Mouse (Mus musculus): ENCODE measurements around the gene Dst. TPM values are rescaled to one million over a fixed set of nuclear protein-coding genes. Genes with fewer than 3 reads are reported as not detected.

Gene Dst
- polyA plus RNA-seq, 1 experiment from 2014 or later, result 5.9 TPM

DNA sequence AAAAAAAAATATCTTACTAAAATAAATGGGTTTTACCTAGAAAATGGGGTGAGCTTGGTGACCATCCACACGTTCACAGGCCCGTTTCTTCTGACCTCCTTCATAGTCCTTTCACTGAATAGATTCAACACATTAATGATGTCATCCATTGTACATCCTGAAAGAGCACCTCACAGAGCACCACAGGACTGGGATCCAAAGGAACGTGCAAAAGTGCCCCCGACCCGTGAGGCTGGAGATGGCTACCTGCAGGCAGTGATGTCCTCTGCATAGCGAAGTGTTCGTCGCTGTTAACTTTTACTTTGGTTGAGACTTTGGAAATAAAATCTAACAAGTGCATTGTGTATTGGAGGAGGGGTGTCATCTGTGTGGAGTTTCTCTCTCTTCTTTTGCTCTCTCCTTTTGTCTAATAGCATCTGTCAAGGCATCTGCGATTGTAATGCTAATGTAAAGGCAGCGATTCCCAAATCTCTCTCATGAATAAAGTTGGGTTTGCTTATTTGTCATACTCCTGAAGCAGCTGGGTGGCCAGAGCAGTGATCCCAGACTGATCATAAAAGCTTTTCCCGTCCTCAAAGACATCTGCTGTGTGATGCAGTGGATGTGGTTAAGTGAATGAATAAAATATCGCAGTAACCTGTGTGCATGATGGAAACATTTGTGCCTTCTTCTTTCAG is 275.4 kb downstream of the Dst start:
- Histone ChIP-seq H3K36me3 (ENCODE audit: inconsistent target) (no peaks in the 10 kb centered on the region), H3K27ac (no peak overlapping the region), H3K4me3 (ENCODE audit: inconsistent target) (no peak overlapping the region), H3K79me2 (ENCODE audit: inconsistent target) (no peaks in the 10 kb centered on the region)
- 92% methylated on average over 12 of the region's 12 CpGs for WGBS (ENCODE audit: missing documents)

DNA sequence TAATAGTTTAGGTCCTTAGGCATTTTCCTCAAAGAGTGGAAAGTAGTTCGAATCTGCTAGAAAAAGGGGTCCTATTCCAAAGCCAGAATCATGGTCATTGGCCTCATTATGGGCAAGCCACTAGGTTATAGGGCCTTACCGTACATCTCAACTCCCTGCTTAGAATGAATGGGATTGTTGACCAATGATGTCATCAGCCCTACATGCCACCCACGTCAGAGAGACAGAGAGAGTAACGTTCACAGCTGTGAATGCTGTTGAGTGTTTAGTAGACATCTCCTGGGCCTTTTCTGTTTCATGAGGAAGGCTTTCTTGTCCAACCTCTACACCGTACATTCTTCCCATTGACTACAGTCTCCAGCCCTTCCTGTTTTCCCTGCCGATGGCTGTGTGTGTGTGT is 276.2 kb downstream of the Dst start:
- H3K4me3 ChIP-seq (ENCODE audit: inconsistent target), result no peak overlapping the region
- 93% methylated on average over 6 of the region's 6 CpGs for WGBS (ENCODE audit: missing documents)

DNA sequence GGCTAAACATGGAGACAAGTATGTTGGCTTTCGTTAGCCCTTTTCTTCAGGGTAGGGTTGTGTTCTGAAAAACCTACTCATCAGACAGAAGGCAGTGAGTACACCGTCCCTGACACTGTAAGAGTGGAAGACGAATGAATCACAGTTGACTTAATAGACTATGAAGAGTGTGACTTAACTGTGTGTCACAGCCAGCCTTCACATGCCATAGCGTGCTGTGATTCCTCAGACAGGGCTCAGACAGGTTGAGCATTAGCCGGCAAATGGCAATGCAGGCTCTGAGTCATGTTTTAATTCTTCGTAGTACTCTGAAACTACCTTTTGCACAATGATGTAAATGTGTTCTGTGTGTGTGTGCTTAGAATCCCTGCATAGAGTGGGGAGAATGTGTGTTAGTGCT is 278.0 kb downstream of the Dst start:
- Histone ChIP-seq H3K27ac (no peak overlapping the region), H3K4me3 (ENCODE audit: inconsistent target) (no peak overlapping the region), H3K79me2 (ENCODE audit: inconsistent target) (no peaks in the 10 kb centered on the region), H3K36me3 (ENCODE audit: inconsistent target) (no peaks in the 10 kb centered on the region)
- WGBS (ENCODE audit: missing documents), result 97% methylated on average over 6 of the region's 6 CpGs

More for the DNA sequence above, 276.2 kb downstream of the Dst start:
- Histone ChIP-seq H3K79me2 (ENCODE audit: inconsistent target) (no peaks in the 10 kb centered on the region), H3K27ac (no peak overlapping the region), H3K36me3 (ENCODE audit: inconsistent target) (no peaks in the 10 kb centered on the region)

GRCm38 (mm10) chr1:34187501-34187900 is 279.5 kb downstream of the Dst start:
- Histone ChIP-seq H3K79me2 (ENCODE audit: inconsistent target) (no peaks in the 10 kb centered on the region), H3K36me3 (ENCODE audit: inconsistent target) (no peaks in the 10 kb centered on the region), H3K27ac (no peak overlapping the region), H3K4me3 (ENCODE audit: inconsistent target) (no peak overlapping the region)
- 98% methylated on average over 5 of the region's 5 CpGs for WGBS (ENCODE audit: missing documents)

- no peak overlapping the region for H3K27ac ChIP-seq
- no peak overlapping the region for H3K4me3 ChIP-seq (ENCODE audit: inconsistent target)
- no peaks in the 10 kb centered on the region for H3K79me2 ChIP-seq (ENCODE audit: inconsistent target)
- 93% methylated on average over 16 of the region's 16 CpGs for WGBS (ENCODE audit: missing documents)
- no peaks in the 10 kb centered on the region for H3K36me3 ChIP-seq (ENCODE audit: inconsistent target)
These were observed 280.8 kb downstream of the Dst start for GRCm38 (mm10) chr1:34188721-34189236.

- 93% methylated on average over 13 of the region's 14 CpGs for WGBS (ENCODE audit: missing documents)
These were observed 281.3 kb downstream of the Dst start for GRCm38 (mm10) chr1:34189318-34189717.

GRCm38 (mm10) chr1:34189970-34190369 is 281.9 kb downstream of the Dst start:
- no peaks in the 10 kb centered on the region for H3K36me3 ChIP-seq (ENCODE audit: inconsistent target)
- 76% methylated on average over 7 of the region's 7 CpGs for WGBS (ENCODE audit: missing documents)
- H3K79me2 ChIP-seq (ENCODE audit: inconsistent target), result no peaks in the 10 kb centered on the region
- no peak overlapping the region for H3K4me3 ChIP-seq (ENCODE audit: inconsistent target)
- H3K27ac ChIP-seq, result no peak overlapping the region

More at GRCm38 (mm10) chr1:34189318-34189717, 281.3 kb downstream of the Dst start:
- Histone ChIP-seq H3K36me3 (ENCODE audit: inconsistent target) (no peaks in the 10 kb centered on the region), H3K4me3 (ENCODE audit: inconsistent target) (no peak overlapping the region), H3K27ac (no peak overlapping the region), H3K79me2 (ENCODE audit: inconsistent target) (no peaks in the 10 kb centered on the region)

GRCm38 (mm10) chr1:34192174-34192573 is 284.1 kb downstream of the Dst start:
- no peaks in the 10 kb centered on the region for H3K79me2 ChIP-seq (ENCODE audit: inconsistent target)
- no peak overlapping the region for H3K27ac ChIP-seq
- H3K4me3 ChIP-seq (ENCODE audit: inconsistent target), result no peak overlapping the region
- 93% methylated on average over 7 of the region's 17 CpGs for WGBS (ENCODE audit: missing documents)
- no peaks in the 10 kb centered on the region for H3K36me3 ChIP-seq (ENCODE audit: inconsistent target)

GRCm38 (mm10) chr1:34200791-34201190 is 292.8 kb downstream of the Dst start:
- no peaks in the 10 kb centered on the region for H3K36me3 ChIP-seq (ENCODE audit: inconsistent target)
- WGBS (ENCODE audit: missing documents), result 92% methylated on average over 17 of the region's 18 CpGs
- H3K79me2 ChIP-seq (ENCODE audit: inconsistent target), result no peaks in the 10 kb centered on the region
- no peak overlapping the region for H3K27ac ChIP-seq
- H3K4me3 ChIP-seq (ENCODE audit: inconsistent target), result no peak overlapping the region

DNA sequence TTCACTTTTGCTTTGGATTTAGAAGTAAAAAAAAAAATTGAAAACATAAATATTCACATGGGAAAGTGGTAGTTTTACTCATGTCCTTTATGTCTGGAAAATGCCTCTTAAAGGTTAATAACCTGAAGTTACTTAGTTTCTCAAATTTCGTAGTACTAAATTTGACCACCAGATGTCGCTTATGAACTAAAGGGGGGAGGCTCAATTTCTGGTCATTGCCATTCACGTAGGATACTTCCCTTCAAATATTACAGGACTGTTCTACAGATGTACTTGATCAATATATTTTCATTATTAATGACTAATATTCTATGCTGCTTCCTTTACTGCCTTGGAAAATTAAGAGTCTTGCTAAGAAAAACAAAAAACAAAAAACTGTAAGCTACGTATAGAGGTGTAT is 293.5 kb downstream of the Dst start:
- 43% methylated on average over 4 of the region's 4 CpGs for WGBS (ENCODE audit: missing documents)
- Histone ChIP-seq H3K4me3 (ENCODE audit: inconsistent target) (no peak overlapping the region), H3K27ac (no peak overlapping the region), H3K36me3 (ENCODE audit: inconsistent target) (no peaks in the 10 kb centered on the region), H3K79me2 (ENCODE audit: inconsistent target) (no peaks in the 10 kb centered on the region)

DNA sequence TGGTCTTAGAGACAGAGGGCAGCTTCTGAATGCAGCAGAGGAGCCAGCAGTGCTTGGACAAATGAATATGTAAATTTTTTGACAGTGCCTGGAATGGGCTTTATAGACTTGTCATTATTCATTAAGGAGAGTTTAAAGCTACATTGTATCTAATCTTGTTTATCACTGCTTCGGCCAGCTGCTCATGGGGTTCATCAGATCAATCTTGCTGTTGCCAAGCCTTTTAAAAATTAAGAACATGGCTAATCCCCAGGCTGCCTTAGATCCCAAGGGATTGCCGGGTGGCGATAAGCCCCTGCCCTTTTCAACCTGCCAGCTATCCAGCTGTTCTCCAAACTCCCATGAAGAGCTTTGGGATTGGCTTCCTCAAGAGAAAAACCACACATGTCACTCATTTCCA is 303.7 kb downstream of the Dst start:
- Histone ChIP-seq H3K79me2 (ENCODE audit: inconsistent target) (no peaks in the 10 kb centered on the region), H3K36me3 (ENCODE audit: inconsistent target) (no peaks in the 10 kb centered on the region), H3K27ac (no peak overlapping the region), H3K4me3 (ENCODE audit: inconsistent target) (no peak overlapping the region)
- WGBS (ENCODE audit: missing documents), result 93% methylated on average over 3 of the region's 3 CpGs

DNA sequence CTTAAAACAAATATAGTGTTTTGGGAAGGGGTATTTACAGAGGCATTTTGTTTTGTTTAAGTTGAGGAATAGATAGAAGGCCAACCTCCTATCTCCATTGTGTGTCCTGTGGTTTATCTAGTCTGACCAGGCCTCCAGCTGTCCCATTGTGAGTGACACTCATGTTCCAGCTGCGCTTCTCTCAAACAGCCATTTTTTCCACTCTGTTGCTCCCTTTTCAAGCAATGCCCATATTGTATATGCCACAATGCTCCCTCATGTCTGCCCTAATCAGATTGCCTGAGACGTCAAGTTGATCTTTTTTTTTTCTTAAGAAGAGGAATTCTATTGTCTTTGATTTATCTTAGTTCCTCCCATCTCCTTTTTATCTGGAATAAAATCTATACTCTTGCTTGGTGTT is 308.4 kb downstream of the Dst start:
- WGBS (ENCODE audit: missing documents), result 100% methylated on average over 2 of the region's 2 CpGs
- no peaks in the 10 kb centered on the region for H3K36me3 ChIP-seq (ENCODE audit: inconsistent target)
- H3K79me2 ChIP-seq (ENCODE audit: inconsistent target), result no peaks in the 10 kb centered on the region
- H3K4me3 ChIP-seq (ENCODE audit: inconsistent target), result no peak overlapping the region
- H3K27ac ChIP-seq, result no peak overlapping the region

DNA sequence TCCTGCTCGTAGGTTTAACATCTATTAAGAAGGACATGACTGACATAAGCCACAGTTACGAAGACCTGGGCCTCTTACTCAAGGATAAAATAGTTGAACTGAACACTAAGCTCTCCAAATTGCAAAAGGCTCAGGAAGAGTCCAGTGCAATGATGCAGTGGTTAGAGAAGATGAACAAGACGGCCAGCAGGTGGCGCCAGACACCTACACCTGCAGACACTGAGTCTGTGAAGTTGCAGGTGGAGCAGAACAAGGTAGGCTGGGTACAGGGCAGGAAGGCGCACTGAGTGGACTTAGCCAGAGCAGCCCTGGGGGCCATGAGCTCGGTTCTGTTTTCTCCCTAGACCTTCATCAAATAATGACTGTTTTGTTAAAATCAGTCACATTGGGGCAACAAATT is 310.3 kb downstream of the Dst start:
- H3K4me3 ChIP-seq (ENCODE audit: inconsistent target), result no peak overlapping the region
- WGBS (ENCODE audit: missing documents), result 28% methylated on average over 6 of the region's 6 CpGs
- no peaks in the 10 kb centered on the region for H3K36me3 ChIP-seq (ENCODE audit: inconsistent target)
- no peaks in the 10 kb centered on the region for H3K79me2 ChIP-seq (ENCODE audit: inconsistent target)
- no peak overlapping the region for H3K27ac ChIP-seq

GRCm38 (mm10) chr1:34218801-34219200 is 310.8 kb downstream of the Dst start:
- no peak overlapping the region for H3K4me3 ChIP-seq (ENCODE audit: inconsistent target)
- no peak overlapping the region for H3K27ac ChIP-seq
- 88% methylated on average over 9 of the region's 9 CpGs for WGBS (ENCODE audit: missing documents)

DNA sequence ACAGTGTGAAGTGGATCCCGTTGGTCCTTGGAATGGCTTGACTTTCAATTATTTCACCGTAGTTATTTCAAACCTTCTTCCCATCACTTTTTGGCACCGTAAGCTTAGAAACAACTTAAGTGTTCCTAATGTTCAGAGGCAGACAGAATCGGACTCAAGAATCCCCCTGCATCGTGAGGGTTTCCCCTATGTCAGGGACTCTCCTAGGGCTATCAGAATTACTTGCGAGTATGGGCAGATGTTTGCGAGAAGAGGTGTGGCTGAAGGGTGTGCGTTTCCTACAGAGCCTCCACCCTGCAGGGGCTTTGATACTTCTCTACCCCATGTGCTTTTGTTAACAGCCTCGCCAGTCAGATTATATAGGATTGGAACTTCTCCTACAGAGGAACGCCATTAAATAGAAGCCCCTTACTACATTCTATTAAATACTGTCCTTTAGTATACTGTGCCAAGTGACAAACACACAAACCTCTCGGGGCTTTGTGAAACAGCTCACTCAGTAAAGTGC is 312.1 kb downstream of the Dst start:
- no peak overlapping the region for H3K4me3 ChIP-seq (ENCODE audit: inconsistent target)
- 94% methylated on average over 11 of the region's 11 CpGs for WGBS (ENCODE audit: missing documents)

More at GRCm38 (mm10) chr1:34218801-34219200, 310.8 kb downstream of the Dst start:
- Histone ChIP-seq H3K79me2 (ENCODE audit: inconsistent target) (no peaks in the 10 kb centered on the region), H3K36me3 (ENCODE audit: inconsistent target) (no peaks in the 10 kb centered on the region)

More for the DNA sequence above, 312.1 kb downstream of the Dst start:
- H3K79me2 ChIP-seq (ENCODE audit: inconsistent target), result no peaks in the 10 kb centered on the region
- no peak overlapping the region for H3K27ac ChIP-seq
- H3K36me3 ChIP-seq (ENCODE audit: inconsistent target), result no peaks in the 10 kb centered on the region

All from macrophage (primary cell).